Mouse (Mus musculus) ES-E14 (cell line): Measurements from ENCODE around the gene Ncam1. TPM values are rescaled to one million over a fixed set of nuclear protein-coding genes. Genes with fewer than 3 reads are reported as not detected.

Experiments
- DNase-seq: peaks from one replicate; pipeline ENCODE4 v3.0.0-alpha.2; 2013; ENCODE audit warnings: low read depth, low spot score
- H3K27ac ChIP-seq: 2 replicates; pipeline ENCODE4 v1.5.1; 2012; ENCODE audit warnings: low read depth, mild to moderate bottlenecking, low read length, moderate library complexity, mixed read lengths; ENCODE audit not compliant: poor library complexity, insufficient read depth, severe bottlenecking
- H3K36me3 ChIP-seq: 2 replicates; pipeline ENCODE4 v1.6.1; 2012; ENCODE audit warnings: mild to moderate bottlenecking, low read length, moderate library complexity, mixed read lengths; ENCODE audit not compliant: control insufficient read depth, poor library complexity, insufficient read depth, severe bottlenecking
- H3K4me1 ChIP-seq, 2 experiments: fragments of 150-350 bp in 1 of 2; sonication (generic) in 1 of 2; 2 replicates each; pipeline ENCODE4 v1.6.1; 2012; ENCODE audit warnings: low read length in 2 of 2, mild to moderate bottlenecking in 1 of 2, mixed read lengths in 1 of 2; ENCODE audit not compliant: control insufficient read depth in 2 of 2, insufficient read depth in 2 of 2, poor library complexity in 1 of 2
- H3K4me3 ChIP-seq, 2 experiments: fragments of 150-350 bp in 1 of 2; sonication (generic) in 1 of 2; 2 replicates each; pipeline ENCODE4 v1.5.1; 2012; ENCODE audit warnings: low read length in 2 of 2, low read depth in 1 of 2, mild to moderate bottlenecking in 1 of 2, mixed read lengths in 1 of 2; ENCODE audit not compliant: insufficient read depth in 1 of 2, poor library complexity in 1 of 2, severe bottlenecking in 1 of 2
- H3K9ac ChIP-seq: 2 replicates; pipeline ENCODE4 v1.6.1; 2012; ENCODE audit warnings: low read depth, mild to moderate bottlenecking, low read length, mixed read lengths; ENCODE audit not compliant: poor library complexity, insufficient read depth, severe bottlenecking
- H3K9me3 ChIP-seq: fragments of 150-350 bp; sonication (generic); 2 replicates; pipeline ENCODE4 v1.6.1; 2012; ENCODE audit warnings: low read depth, mild to moderate bottlenecking, low read length; ENCODE audit not compliant: control insufficient read depth, insufficient read depth
- CHD2 ChIP-seq: IDR thresholded peaks from 2 replicates; pipeline ENCODE4 v1.6.1; 2014; ENCODE audit warnings: mild to moderate bottlenecking, low read depth, low read length, inconsistent platforms
- HCFC1 ChIP-seq: IDR thresholded peaks from 2 replicates; pipeline ENCODE4 v1.6.1; 2012; ENCODE audit warnings: low read length, inconsistent platforms, borderline replicate concordance; ENCODE audit not compliant: insufficient read depth
- MAFK ChIP-seq: IDR thresholded peaks from 2 replicates; pipeline ENCODE4 v1.6.1; 2014; ENCODE audit warnings: mild to moderate bottlenecking, low read depth, low read length, inconsistent platforms; ENCODE audit not compliant: insufficient read depth
- ZC3H11A ChIP-seq: IDR thresholded peaks from 2 replicates; pipeline ENCODE4 v1.6.1; 2012; ENCODE audit warnings: low read depth, mild to moderate bottlenecking, inconsistent platforms, low read length, borderline replicate concordance
- ZNF384 ChIP-seq: IDR thresholded peaks from 2 replicates; pipeline ENCODE4 v1.6.1; 2012; ENCODE audit warnings: low read depth, low read length, inconsistent platforms
- in situ Hi-C, 2 experiments: fragments of 600-800 bp; cut with MboI; formaldehyde crosslinking; loops; one replicate each; pipeline ENCODE4 v1.15.1; 2025; ENCODE audit warnings: low sequenced_read_pairs in 2 of 2, inconsistent platforms in 1 of 2; ENCODE audit not compliant: unreplicated experiment in 2 of 2
- total RNA-seq: library from RNA; depleted of rRNA; stranded (reverse); fragments of 300-350 nt; gene quantifications from 2 replicates; pipeline ENCODE4 v1.2.3, GENCODE M21; 2012

Ncam1 gene
- total RNA-seq, 1 experiment = 36.8 TPM

- no peak for TF ChIP-seq CHD2
- TF ChIP-seq ZC3H11A = no peak
- no peak for TF ChIP-seq MAFK
- no peak for TF ChIP-seq ZNF384
- no peak for TF ChIP-seq HCFC1
These were observed 190.5 kb downstream of the Ncam1 start for GRCm38 (mm10) chr9:49608191-49608590.

GRCm38 (mm10) chr9:49606717-49607116 is 192.0 kb downstream of the Ncam1 start:
- H3K27ac ChIP-seq = no peak overlapping the region
- H3K4me1 ChIP-seq = peaks cover 0 to 2% of the 10 kb centered on the region in 2 experiments; a peak in 1 of 4 replicates
- H3K9me3 ChIP-seq = no peaks in the 10 kb centered on the region
- H3K36me3 ChIP-seq = no peaks in the 10 kb centered on the region
- no peak for DNase-seq
- no peak overlapping the region for H3K4me3 ChIP-seq
- in situ Hi-C loops = no loop called here
- TF ChIP-seq CHD2 = no peak
- no peak for TF ChIP-seq HCFC1
- no peak for TF ChIP-seq MAFK
- TF ChIP-seq ZC3H11A = no peak
- TF ChIP-seq ZNF384 = no peak
- no peak overlapping the region for H3K9ac ChIP-seq

More at GRCm38 (mm10) chr9:49608191-49608590, 190.5 kb downstream of the Ncam1 start:
- H3K27ac ChIP-seq = no peak overlapping the region
- H3K9ac ChIP-seq = no peak overlapping the region
- H3K9me3 ChIP-seq = no peaks in the 10 kb centered on the region
- no peaks in the 10 kb centered on the region for H3K36me3 ChIP-seq
- H3K4me3 ChIP-seq = no peak overlapping the region
- in situ Hi-C loops = no loop called here
- no peak for DNase-seq
- peaks cover 0 to 2% of the 10 kb centered on the region in 2 experiments; a peak in 1 of 4 replicates for H3K4me1 ChIP-seq

GRCm38 (mm10) chr9:49606317-49606716 is 192.4 kb downstream of the Ncam1 start:
- no peak overlapping the region for H3K4me3 ChIP-seq
- no peak for DNase-seq
- no peak overlapping the region for H3K9ac ChIP-seq
- TF ChIP-seq MAFK = no peak
- no peak for TF ChIP-seq ZNF384
- no peak for TF ChIP-seq HCFC1
- TF ChIP-seq ZC3H11A = no peak
- no peak for TF ChIP-seq CHD2
- H3K9me3 ChIP-seq = no peaks in the 10 kb centered on the region
- no peak overlapping the region for H3K27ac ChIP-seq
- H3K4me1 ChIP-seq = peaks cover 0 to 2% of the 10 kb centered on the region in 2 experiments; a peak in 1 of 4 replicates
- H3K36me3 ChIP-seq = no peaks in the 10 kb centered on the region
- in situ Hi-C loops = no loop called here

DNA sequence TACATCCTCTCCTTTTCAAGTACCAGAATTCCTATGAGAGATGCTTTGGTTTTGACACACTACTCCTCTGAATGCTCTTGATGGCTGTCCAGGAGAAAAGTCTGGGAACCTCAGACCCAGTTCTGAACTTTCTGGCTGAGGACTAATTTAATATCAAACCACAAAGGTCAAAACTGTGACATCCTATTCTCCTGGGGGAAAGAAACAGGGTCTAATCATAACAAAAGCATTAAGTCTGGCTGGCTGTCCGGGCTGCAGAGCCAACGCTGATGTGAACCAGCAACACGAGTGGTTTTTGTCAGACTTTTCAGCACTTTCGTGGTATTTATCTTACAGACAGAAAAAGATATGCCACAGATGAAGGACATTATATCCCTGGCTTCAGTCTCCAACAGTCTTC is 192.9 kb downstream of the Ncam1 start:
- no peak for TF ChIP-seq ZNF384
- TF ChIP-seq CHD2 = no peak
- no peak for TF ChIP-seq HCFC1
- no peak for TF ChIP-seq MAFK
- TF ChIP-seq ZC3H11A = no peak
- H3K9me3 ChIP-seq = no peaks in the 10 kb centered on the region
- in situ Hi-C loops = no loop called here
- DNase-seq = no peak
- H3K36me3 ChIP-seq = no peaks in the 10 kb centered on the region
- H3K27ac ChIP-seq = no peak overlapping the region
- no peak overlapping the region for H3K4me3 ChIP-seq
- no peak overlapping the region for H3K9ac ChIP-seq
- peaks cover 0 to 2% of the 10 kb centered on the region in 2 experiments; a peak in 1 of 4 replicates for H3K4me1 ChIP-seq

DNA sequence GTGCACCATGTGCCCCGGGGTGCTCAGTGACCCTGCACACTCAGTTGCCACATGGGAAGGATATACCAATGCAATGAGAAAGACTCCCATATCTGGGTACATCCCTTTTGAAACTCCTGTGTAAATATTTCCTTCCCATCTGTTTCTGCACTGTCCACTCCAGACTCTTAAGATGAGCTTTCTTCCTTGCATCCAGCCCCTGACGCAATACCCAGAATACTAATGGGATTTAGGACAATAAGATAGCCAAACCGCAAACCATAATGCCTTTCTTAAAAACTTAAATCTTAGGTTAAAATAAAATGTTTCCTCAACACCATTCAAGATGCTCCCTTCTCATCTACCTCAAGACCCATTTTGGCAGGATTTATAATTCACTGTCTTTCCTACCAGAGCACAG is 193.4 kb downstream of the Ncam1 start:
- Histone ChIP-seq H3K9me3 (no peaks in the 10 kb centered on the region), H3K9ac (no peak overlapping the region), H3K27ac (no peak overlapping the region), H3K4me1 (peaks cover 0 to 2% of the 10 kb centered on the region in 2 experiments; a peak in 1 of 4 replicates), H3K4me3 (no peak overlapping the region), H3K36me3 (no peaks in the 10 kb centered on the region)
- no peak for DNase-seq
- in situ Hi-C loops = no loop called here
- TF ChIP-seq ZNF384 = no peak
- no peak for TF ChIP-seq CHD2
